Mouse (Mus musculus): ENCODE results near the gene Nlgn3. TPM values are rescaled to one million over a fixed set of nuclear protein-coding genes. Genes with fewer than 3 reads are reported as not detected.

Gene Nlgn3
- polyA plus RNA-seq, 1 experiment, result 0.57 TPM

DNA sequence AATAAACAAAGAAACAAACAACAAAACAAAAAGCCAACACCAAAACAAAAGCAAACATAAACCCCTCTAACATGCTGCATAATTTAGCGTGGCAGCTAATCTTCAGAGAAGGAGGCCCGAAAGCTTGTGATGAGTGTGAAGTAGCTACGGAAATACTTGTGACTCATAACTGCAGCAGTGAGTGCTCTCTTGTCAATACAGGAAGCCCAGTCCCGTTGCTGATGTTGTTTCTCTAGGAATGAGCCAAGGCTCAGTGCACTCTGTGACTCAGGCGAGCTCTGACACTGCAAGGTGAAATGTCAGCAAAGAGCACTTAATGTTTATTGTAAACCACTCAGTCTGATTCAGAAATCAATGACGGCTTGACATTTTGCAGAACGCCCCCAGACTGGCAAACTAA is 70.0 kb downstream of the Nlgn3 start:
- no peak for DNase-seq
- TF ChIP-seq CTCF (IDR thresholded peaks at IDR 0.05; ENCODE audit: insufficient read depth, low read length) (no peak), POLR2A (IDR thresholded peaks at IDR 0.05; ENCODE audit: borderline replicate concordance, extremely low read depth, low read depth, low read length) (no peak)
- Histone ChIP-seq H3K4me3 (replicated peaks; ENCODE audit: extremely low read depth, low read depth, low read length) (no peak overlapping the region), H3K4me1 (ENCODE audit: control insufficient read depth, insufficient read depth, low read length) (no peaks in the 10 kb centered on the region)
- WGBS, result 49% methylated on average over 7 of the region's 7 CpGs

DNA sequence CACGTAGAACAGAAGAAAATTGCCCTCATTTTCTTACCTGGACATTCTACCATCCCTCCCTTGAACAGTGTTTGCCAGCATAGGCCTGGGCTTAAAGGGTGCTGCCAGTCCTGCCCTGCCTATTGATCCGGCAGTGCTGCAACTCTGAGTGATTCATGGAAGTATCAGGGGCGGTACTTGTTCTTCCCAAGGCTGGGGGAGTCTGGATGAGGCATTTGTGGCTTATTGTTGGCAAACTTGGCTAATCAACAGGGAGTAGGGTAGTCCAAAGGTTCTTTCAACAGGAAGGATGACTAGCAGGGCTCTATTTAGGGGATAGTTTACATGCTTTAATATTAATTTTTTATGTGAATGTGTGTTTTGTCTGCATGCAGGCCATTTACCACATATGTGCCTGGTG is 71.6 kb downstream of the Nlgn3 start:
- 68% methylated on average over 3 of the region's 3 CpGs for whole genome bisulfite sequencing
- no peak for DNase-seq
- TF ChIP-seq POLR2A (IDR thresholded peaks at IDR 0.05; ENCODE audit: borderline replicate concordance, extremely low read depth, low read depth, low read length) (no peak), CTCF (IDR thresholded peaks at IDR 0.05; ENCODE audit: insufficient read depth, low read length) (no peak)
- Histone ChIP-seq H3K4me3 (replicated peaks; ENCODE audit: extremely low read depth, low read depth, low read length) (no peak overlapping the region), H3K4me1 (ENCODE audit: control insufficient read depth, insufficient read depth, low read length) (no peaks in the 10 kb centered on the region)

DNA sequence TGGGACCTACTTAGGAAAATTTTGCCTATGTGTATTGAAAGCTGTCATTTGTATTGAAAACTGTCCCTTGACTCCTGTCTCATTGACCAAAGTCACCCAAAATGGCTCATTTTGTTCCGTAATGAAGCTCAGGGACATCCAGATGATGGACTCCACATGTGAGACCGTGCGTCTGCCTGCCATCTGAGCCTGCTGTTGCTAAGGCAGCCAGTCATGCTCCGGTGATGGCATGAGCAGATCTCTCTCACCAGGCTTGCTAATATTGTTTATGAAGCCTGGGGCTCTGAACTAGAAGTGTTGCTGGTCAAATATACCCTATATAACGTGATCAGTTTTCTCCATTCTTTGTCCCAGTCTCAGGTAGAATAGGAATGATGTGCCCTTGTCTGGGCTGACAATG is 74.0 kb downstream of the Nlgn3 start:
- WGBS, result 70% methylated on average over 5 of the region's 5 CpGs
- Histone ChIP-seq H3K4me3 (replicated peaks; ENCODE audit: extremely low read depth, low read depth, low read length) (no peak overlapping the region), H3K4me1 (ENCODE audit: control insufficient read depth, insufficient read depth, low read length) (no peaks in the 10 kb centered on the region)
- DNase-seq, result no peak
- TF ChIP-seq CTCF (IDR thresholded peaks at IDR 0.05; ENCODE audit: insufficient read depth, low read length) (no peak), POLR2A (IDR thresholded peaks at IDR 0.05; ENCODE audit: borderline replicate concordance, extremely low read depth, low read depth, low read length) (no peak)

Other genes with a start within 250 kb of the Nlgn3 start
- gene Tex11, start 239.5 kb upstream of the Nlgn3 start, polyA plus RNA-seq (2012; rRNA removed), result 0.09 and 0.12 TPM in 2 replicates
- gene Slc7a3, start 213.1 kb upstream of the Nlgn3 start, polyA plus RNA-seq (2012; rRNA removed), result 1.3 and 2.7 TPM in 2 replicates
- gene Snx12, start 76.6 kb upstream of the Nlgn3 start, polyA plus RNA-seq (2012; rRNA removed), result 11.3 and 26.5 TPM in 2 replicates
- gene Foxo4, start 44.6 kb upstream of the Nlgn3 start, polyA plus RNA-seq (2012; rRNA removed), result 41.7 and 55.6 TPM in 2 replicates
- 0.51 and 0.57 TPM in 2 replicates for gene Gm614, start 35.2 kb upstream of the Nlgn3 start, polyA plus RNA-seq (2012; rRNA removed)
- 38.0 and 60.3 TPM in 2 replicates for gene Il2rg, start 30.9 kb upstream of the Nlgn3 start, polyA plus RNA-seq (2012; rRNA removed)
- gene Gm20489, start 30.1 kb upstream of the Nlgn3 start, polyA plus RNA-seq (2012; rRNA removed), result not detected in 2 replicates
- 109 and 128 TPM in 2 replicates for gene Med12, start 25.1 kb upstream of the Nlgn3 start, polyA plus RNA-seq (2012; rRNA removed)
- gene Gjb1, start 77.2 kb downstream of the Nlgn3 start, polyA plus RNA-seq (2012; rRNA removed), result 6.2 and 7.2 TPM in 2 replicates
- 23.6 and 32.8 TPM in 2 replicates for gene Zmym3, start 121.7 kb downstream of the Nlgn3 start, polyA plus RNA-seq (2012; rRNA removed)
- gene Nono, start 130.2 kb downstream of the Nlgn3 start, polyA plus RNA-seq (2012; rRNA removed), result 57.9 and 96.3 TPM in 2 replicates
- 2.0 and 13.6 TPM in 2 replicates for gene Itgb1bp2, start 149.9 kb downstream of the Nlgn3 start, polyA plus RNA-seq (2012; rRNA removed)
- gene Taf1, start 233.6 kb downstream of the Nlgn3 start, polyA plus RNA-seq (2012; rRNA removed), result 3.2 and 7.3 TPM in 2 replicates

Data from lung, adult 2 months (tissue).